Mouse (Mus musculus) urinary bladder, postnatal 10 days (tissue): ENCODE data around the gene Pidd1.

Source experiments
- DNase-seq: peaks from one replicate; pipeline ENCODE4 v3.0.0; 2022; ENCODE audit warnings: low spot score

Pidd1 gene

GRCm38 (mm10) chr7:141443828-141444237 is at the start of gene Pidd1:
Gene Pidd1, minus strand, starts transcription at chr7:141444025.
- DNase-seq, result no peak

- DNase-seq, result no peak
Measured at GRCm38 (mm10) chr7:141492738-141493137, 48.9 kb upstream of the Pidd1 start.

- no peak for DNase-seq
Measured at GRCm38 (mm10) chr7:141491151-141491550, 47.3 kb upstream of the Pidd1 start.

- no peak for DNase-seq
Measured at GRCm38 (mm10) chr7:141487141-141487540, 43.3 kb upstream of the Pidd1 start.

- no peak for DNase-seq
Measured at GRCm38 (mm10) chr7:141486239-141486638, 42.4 kb upstream of the Pidd1 start.

- DNase-seq, result no peak
Measured at GRCm38 (mm10) chr7:141485606-141486005, 41.8 kb upstream of the Pidd1 start.

GRCm38 (mm10) chr7:141485186-141485585 is 41.4 kb upstream of the Pidd1 start:
- no peak for DNase-seq

GRCm38 (mm10) chr7:141484186-141485120 is 40.6 kb upstream of the Pidd1 start:
- DNase-seq, result no peak

- no peak for DNase-seq
Measured at GRCm38 (mm10) chr7:141483114-141483653, 39.4 kb upstream of the Pidd1 start.

- DNase-seq, result no peak
Measured at GRCm38 (mm10) chr7:141482531-141483024, 38.8 kb upstream of the Pidd1 start.

- DNase-seq, result no peak
Measured at GRCm38 (mm10) chr7:141481498-141482401, 37.9 kb upstream of the Pidd1 start.

- no peak for DNase-seq
Measured at GRCm38 (mm10) chr7:141480842-141481497, 37.1 kb upstream of the Pidd1 start.

GRCm38 (mm10) chr7:141478270-141478748 is 34.5 kb upstream of the Pidd1 start:
- no peak for DNase-seq

- no peak for DNase-seq
Measured at GRCm38 (mm10) chr7:141477578-141478269, 33.9 kb upstream of the Pidd1 start.

- no peak for DNase-seq
Measured at GRCm38 (mm10) chr7:141476981-141477370, 33.2 kb upstream of the Pidd1 start.

GRCm38 (mm10) chr7:141476226-141476980 is 32.6 kb upstream of the Pidd1 start:
- peak; percentile 60 for DNase-seq

GRCm38 (mm10) chr7:141475805-141476158 is 32.0 kb upstream of the Pidd1 start:
- DNase-seq, result no peak

- DNase-seq, result no peak
Measured at GRCm38 (mm10) chr7:141475011-141475804, 31.4 kb upstream of the Pidd1 start, which contains the start of the genes Polr2l and Tspan4. Gene Polr2l, minus strand, starts transcription at chr7:141475132. Gene Tspan4, plus strand, starts transcription at chr7:141475240.

- no peak for DNase-seq
Measured at GRCm38 (mm10) chr7:141474160-141474559, 30.3 kb upstream of the Pidd1 start.
